Mouse (Mus musculus): Measurements from ENCODE around the gene Myof.

The Myof gene

GRCm38 (mm10) chr19:38043281-38043981 lies at the start of gene Myof:
Gene Myof (minus strand): TSS chr19:38043577.
- no peak for DNase-seq (ENCODE audit: low spot score in 2 of 2)

GRCm38 (mm10) chr19:38091512-38091985 lies 48.2 kb upstream of the Myof start:
- DNase-seq (ENCODE audit: low spot score in 2 of 2) = no peak

GRCm38 (mm10) chr19:38089358-38089757 lies 46.0 kb upstream of the Myof start:
- no peak for DNase-seq (ENCODE audit: low spot score in 2 of 2)

GRCm38 (mm10) chr19:38086948-38087551 lies 43.7 kb upstream of the Myof start:
- no peak for DNase-seq (ENCODE audit: low spot score in 2 of 2)

- DNase-seq (ENCODE audit: low spot score in 2 of 2) = no peak
These were observed 42.5 kb upstream of the Myof start for GRCm38 (mm10) chr19:38085841-38086240.

GRCm38 (mm10) chr19:38082931-38083525 lies 39.7 kb upstream of the Myof start:
- DNase-seq (ENCODE audit: low spot score in 2 of 2) = no peak

GRCm38 (mm10) chr19:38081361-38081760 lies 38.0 kb upstream of the Myof start:
- no peak for DNase-seq (ENCODE audit: low spot score in 2 of 2)

- DNase-seq (ENCODE audit: low spot score in 2 of 2) = no peak
These were observed 34.6 kb upstream of the Myof start for GRCm38 (mm10) chr19:38077851-38078540.

- no peak for DNase-seq (ENCODE audit: low spot score in 2 of 2)
These were observed 32.9 kb upstream of the Myof start for GRCm38 (mm10) chr19:38076251-38076650.

GRCm38 (mm10) chr19:38075051-38075450 lies 31.7 kb upstream of the Myof start:
- DNase-seq (ENCODE audit: low spot score in 2 of 2) = no peak

GRCm38 (mm10) chr19:38073226-38073625 lies 29.8 kb upstream of the Myof start:
- DNase-seq (ENCODE audit: low spot score in 2 of 2) = no peak

- no peak for DNase-seq (ENCODE audit: low spot score in 2 of 2)
These were observed 20.7 kb upstream of the Myof start for GRCm38 (mm10) chr19:38064051-38064450.

- no peak for DNase-seq (ENCODE audit: low spot score in 2 of 2)
These were observed 19.8 kb upstream of the Myof start for GRCm38 (mm10) chr19:38063201-38063600.

- DNase-seq (ENCODE audit: low spot score in 2 of 2) = no peak
These were observed 13.6 kb upstream of the Myof start for GRCm38 (mm10) chr19:38056931-38057330.

GRCm38 (mm10) chr19:38056276-38056675 lies 12.9 kb upstream of the Myof start:
- DNase-seq (ENCODE audit: low spot score in 2 of 2) = no peak

- no peak for DNase-seq (ENCODE audit: low spot score in 2 of 2)
These were observed 12.4 kb upstream of the Myof start for GRCm38 (mm10) chr19:38055798-38056197.

- DNase-seq (ENCODE audit: low spot score in 2 of 2) = peak; percentile 65 to 94
These were observed 11.4 kb upstream of the Myof start, which contains the start of gene Cep55 for GRCm38 (mm10) chr19:38054720-38055192. Gene Cep55 (plus strand): TSS chr19:38055011.

GRCm38 (mm10) chr19:38054149-38054719 lies 10.9 kb upstream of the Myof start:
- DNase-seq (ENCODE audit: low spot score in 2 of 2) = peak; percentile 47 to 81

GRCm38 (mm10) chr19:38053227-38054041 lies 10.1 kb upstream of the Myof start:
- no peak for DNase-seq (ENCODE audit: low spot score in 2 of 2)

- no peak for DNase-seq (ENCODE audit: low spot score in 2 of 2)
These were observed 6.3 kb upstream of the Myof start for GRCm38 (mm10) chr19:38049686-38050085.

- DNase-seq (ENCODE audit: low spot score in 2 of 2) = no peak
These were observed 1.8 kb upstream of the Myof start for GRCm38 (mm10) chr19:38045198-38045597.
